25 mouse cellular contexts compared by ENCODE assay signal in the genomic region with DNA sequence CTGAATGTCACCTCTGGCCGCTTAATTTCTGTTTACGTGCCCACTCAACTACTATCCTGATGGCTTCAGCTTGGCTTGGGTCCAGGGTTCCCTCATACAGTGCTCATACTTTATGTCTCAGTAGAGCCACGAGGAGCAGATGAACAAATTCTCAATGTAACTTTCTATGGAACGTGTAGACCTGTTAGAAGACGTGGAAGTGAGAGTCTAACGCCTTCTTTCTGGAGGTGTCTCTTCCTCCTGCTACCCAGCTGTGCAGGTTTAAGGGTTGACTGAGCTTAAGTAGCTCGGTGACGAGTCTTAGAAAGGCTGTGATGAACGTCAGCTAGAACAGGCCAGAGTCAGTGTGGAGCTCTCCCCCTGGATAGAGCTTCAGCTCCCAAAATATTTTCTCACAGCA. TPM values are rescaled to one million over a fixed set of nuclear protein-coding genes. Genes with fewer than 3 reads are reported as not detected.
A peak's percentile ranks its signal among the peaks of the same experiment; 100 is the strongest.
DNase-seq lines count a peak whose midpoint lies in the region; TF ChIP-seq lines count a peak whose summit lies in the region.
"Had no signal": no experiment of that assay in that cellular context is flagged by ENCODE, and none has a peak within 500 bp of the region (broad histone marks: within the 10 kb centered on the region; RNA-seq: fewer than 3 reads in every experiment).

No protein-coding gene starts in this region.

- no peak overlapping the region for H3K4me2 ChIP-seq in CH12.LX (ENCODE audit: insufficient read depth, low read depth, poor library complexity, severe bottlenecking)
- H3K4me2 ChIP-seq: embryonic facial prominence, embryonic 12.5 days; forebrain, embryonic 13.5 days; forebrain, embryonic 15.5 days had no signal

- in situ Hi-C loops in CH12.LX (cut with MboI; ENCODE audit: low pct_ligation_motif_present, low pct_unique_long_range_greater_than_20kb, low sequenced_read_pairs): no loop called here

- no peaks in the 10 kb centered on the region for H3K36me3 ChIP-seq in CH12.LX (replicated peaks in 1 of 2; ENCODE audit: control insufficient read depth in 1 of 2, insufficient read depth in 1 of 2, low read length in 1 of 2)
- H3K36me3 ChIP-seq in splenic B cell, adult 2 months (ENCODE audit: control insufficient read depth, insufficient read depth, low read length, poor library complexity, severe bottlenecking): no peaks in the 10 kb centered on the region
- H3K36me3 ChIP-seq: embryonic facial prominence, embryonic 10.5 days; embryonic facial prominence, embryonic 12.5 days; forebrain, embryonic 15.5 days had no signal

- DNase-seq in right cerebral cortex, postnatal 14 days: peak; percentile 21
- no peak for DNase-seq in right cerebral cortex, adult 18-20 months
- DNase-seq in A20 (ENCODE audit: low read depth, low spot score) (peak; percentile 42), CH12.LX (ENCODE audit: extremely low read depth) (peak; percentile 16)
- DNase-seq in splenic B cell, adult 2 months (ENCODE audit: low read depth, low spot score): peak; percentile 50
- DNase-seq in adrenal gland, postnatal 25 days: no peak
- DNase-seq in right cerebral cortex, postnatal 10 days (ENCODE audit: low spot score in 2 of 2): no peak
- DNase-seq: adrenal gland, adult 2 months; adrenal gland, postnatal 10 days; adrenal gland, postnatal 36 days; B cell, adult 2 months; cerebellum, adult 11-12 months; cerebellum, adult 2 months; cerebellum, adult 9-10 months; cerebellum, postnatal 10 days; cerebellum, postnatal 25 days; forebrain, postnatal 0 days had no signal

- H3K4me1 ChIP-seq in CH12.LX (ENCODE audit: control insufficient read depth in 1 of 2, insufficient read depth in 2 of 2): peaks cover 3 to 7% of the 10 kb centered on the region in 2 experiments; a peak in 3 of 4 replicates
- H3K4me1 ChIP-seq: embryonic facial prominence, embryonic 12.5 days had no signal

- no peak overlapping the region for H3K27ac ChIP-seq in CH12.LX (ENCODE audit: insufficient read depth, low read depth)
- H3K27ac ChIP-seq: embryonic facial prominence, embryonic 10.5 days; embryonic facial prominence, embryonic 12.5 days; forebrain, embryonic 13.5 days; forebrain, embryonic 15.5 days had no signal

- TF ChIP-seq POLR2A in CH12.LX (IDR thresholded peaks at IDR 0.05; ENCODE audit: low read depth, low read length): no peak

- TF ChIP-seq CTCF in CH12.LX (conservative IDR thresholded peaks at IDR 0.05 in 1 of 2, IDR thresholded peaks at IDR 0.05 in 1 of 2; ENCODE audit: low read depth in 2 of 2, low read length in 2 of 2): no peak

- H3K4me3 ChIP-seq in CH12.LX (replicated peaks in 1 of 3; ENCODE audit: low read depth in 2 of 3, low read length in 2 of 3, poor library complexity in 1 of 3): no peak overlapping the region
- H3K4me3 ChIP-seq: embryonic facial prominence, embryonic 10.5 days; embryonic facial prominence, embryonic 12.5 days; forebrain, embryonic 13.5 days; forebrain, embryonic 15.5 days had no signal

- dilution Hi-C loops in CH12.LX (cut with MboI; ENCODE audit: extremely low pct_ligation_motif_present, extremely low pct_unique_long_range_greater_than_20kb, low sequenced_read_pairs): no loop called here

- H3K9ac ChIP-seq in CH12.LX (ENCODE audit: insufficient read depth, low read depth): no peak overlapping the region
- H3K9ac ChIP-seq: embryonic facial prominence, embryonic 12.5 days; forebrain, embryonic 13.5 days; forebrain, embryonic 15.5 days; forebrain, postnatal 0 days had no signal

- no peak for TF ChIP-seq EP300 in CH12.LX (IDR thresholded peaks at IDR 0.05; ENCODE audit: low read length)

- no peaks in the 10 kb centered on the region for H3K79me2 ChIP-seq in CH12.LX (replicated peaks; ENCODE audit: control insufficient read depth, extremely low read depth, insufficient read depth, poor library complexity, severe bottlenecking)

- TF ChIP-seq RAD21 in CH12.LX (IDR thresholded peaks at IDR 0.05; ENCODE audit: low read depth, low read length): no peak

- no peaks in the 10 kb centered on the region for H3K27me3 ChIP-seq in CH12.LX (replicated peaks)
- no peaks in the 10 kb centered on the region for H3K27me3 ChIP-seq in splenic B cell, adult 2 months (ENCODE audit: control insufficient read depth, insufficient read depth, low read length, poor library complexity, severe bottlenecking)
- H3K27me3 ChIP-seq: embryonic facial prominence, embryonic 12.5 days; forebrain, embryonic 15.5 days had no signal

- peaks cover 4% of the 10 kb centered on the region for H3K9me3 ChIP-seq in CH12.LX (replicated peaks; ENCODE audit: low read length)
- H3K9me3 ChIP-seq: embryonic facial prominence, embryonic 10.5 days; embryonic facial prominence, embryonic 12.5 days; forebrain, embryonic 13.5 days; forebrain, embryonic 15.5 days had no signal

TF ChIP-seq in CH12.LX, 34 proteins besides CTCF, POLR2A, EP300 and RAD21:
- TF ChIP-seq JUN (IDR thresholded peaks at IDR 0.05; ENCODE audit: insufficient read depth, low read depth, low read length): no peak
- no peak for TF ChIP-seq ZKSCAN1 (IDR thresholded peaks at IDR 0.05; ENCODE audit: borderline replicate concordance, low read depth, low read length)
- TF ChIP-seq TBP (conservative IDR thresholded peaks at IDR 0.05; ENCODE audit: low read depth, low read length): no peak
- no peak for TF ChIP-seq BHLHE40 (IDR thresholded peaks at IDR 0.05; ENCODE audit: low read depth, low read length)

RNA-seq across cellular contexts. Expression of gene Gm10190, which starts 4.7 kb away (rescaled TPM):
- total RNA-seq in CH12.LX (2012; rRNA removed): not detected in 2 replicates
- not detected in 2 replicates for total RNA-seq in CH12.LX (2014; rRNA removed)
- polyA plus RNA-seq in CH12.LX (2012; ENCODE audit: insufficient read length, low read depth): not detected in 2 replicates
- total RNA-seq in adrenal gland, postnatal 25 days (2021): not detected in 2 replicates
- total RNA-seq: adrenal gland, adult 2 months; ES-E14; forebrain, postnatal 0 days; MEL had no signal
- polyA plus RNA-seq: adrenal gland, adult 2 months; CD4-positive, CD25-positive, alpha-beta regulatory T cell, adult 4 months; cerebellum, adult 2 months; cortical plate, adult 2 months had no signal

Comparison
In these comparisons a context has a peak if more than half of its experiments do, and no peak if none do; other contexts are left out.
1. DNase-seq: peak in right cerebral cortex, postnatal 14 days (single experiment), A20 (single experiment), CH12.LX (single experiment) and splenic B cell, adult 2 months (single experiment); none in right cerebral cortex, adult 18-20 months (single experiment), adrenal gland, postnatal 25 days (single experiment) and right cerebral cortex, postnatal 10 days (0 of 2).